Mouse (Mus musculus) liver, adult 2 months (tissue): ENCODE data around the gene 4930505A04Rik. TPM values are rescaled to one million over a fixed set of nuclear protein-coding genes. Genes with fewer than 3 reads are reported as not detected.
"Not testable (repeated sequence)": the region's sequence is repeated elsewhere in the genome, so short reads cannot be mapped to it uniquely, and the experiment has no call there.

Experiments
- DNase-seq: peaks from one replicate; pipeline ENCODE4 v3.0.0-alpha.2; 2011; ENCODE audit warnings: low read depth, low spot score; ENCODE audit errors: extremely low read depth
- H3K27ac ChIP-seq: fragments of 200-500 bp; replicated peaks from 2 replicates; pipeline ENCODE4 v1.5.1; 2012; ENCODE audit warnings: low read depth, mild to moderate bottlenecking, control low read depth, inconsistent platforms, low read length; ENCODE audit not compliant: insufficient read depth
- H3K27me3 ChIP-seq: fragments of 200-500 bp; 2 replicates; pipeline ENCODE4 v1.6.1; 2012; ENCODE audit warnings: mild to moderate bottlenecking, moderate library complexity, low read length, inconsistent platforms; ENCODE audit not compliant: control insufficient read depth, insufficient read depth
- H3K36me3 ChIP-seq: fragments of 200-500 bp; 2 replicates; pipeline ENCODE4 v1.6.1; 2012; ENCODE audit warnings: low read length, inconsistent platforms; ENCODE audit not compliant: control insufficient read depth, insufficient read depth
- H3K4me1 ChIP-seq: fragments of 200-500 bp; 2 replicates; pipeline ENCODE4 v1.6.1; 2011; ENCODE audit warnings: low read length; ENCODE audit not compliant: control insufficient read depth, insufficient read depth
- H3K4me3 ChIP-seq: fragments of 200-500 bp; 2 replicates; pipeline ENCODE4 v1.5.1; 2011; ENCODE audit warnings: low read depth, mild to moderate bottlenecking, control low read depth, low read length, moderate library complexity; ENCODE audit not compliant: insufficient read depth
- H3K79me2 ChIP-seq: fragments of 200-500 bp; 2 replicates; pipeline ENCODE4 v1.6.1; 2012; ENCODE audit warnings: inconsistent platforms, mild to moderate bottlenecking, low read length, moderate library complexity; ENCODE audit not compliant: control insufficient read depth, insufficient read depth
- H3K9ac ChIP-seq: fragments of 200-500 bp; 2 replicates; pipeline ENCODE4 v1.6.1; 2012; ENCODE audit warnings: low read depth, mild to moderate bottlenecking, control low read depth, inconsistent platforms, low read length
- CTCF ChIP-seq: fragments of 200-500 bp; IDR thresholded peaks from 2 replicates; pipeline ENCODE4 v1.5.1; 2011; ENCODE audit warnings: low read depth, low read length, control low read depth
- POLR2A ChIP-seq: fragments of 200-500 bp; IDR thresholded peaks from 2 replicates; pipeline ENCODE4 v1.6.1; 2011; ENCODE audit warnings: low read length, control low read depth; ENCODE audit not compliant: insufficient read depth; ENCODE audit errors: extremely low read depth
- WGBS: fragments of 180-500 bp; shearing (Covaris S2); methylation state at CpG from one replicate; pipeline ENCODE4 v1.1.7; 2018; 5-methylcytosine and 5-hydroxymethylcytosine counted together
- polyA plus RNA-seq: library from polyadenylated mRNA; depleted of rRNA; stranded (reverse); fragments of >200 nt; gene quantifications from 2 replicates; pipeline ENCODE4 v1.2.3, GENCODE M21; 2012
- total RNA-seq: library from RNA; depleted of rRNA; stranded (reverse); fragments of >200 nt; gene quantifications from 2 replicates; pipeline ENCODE4 v1.2.3, GENCODE M21; 2014

The 4930505A04Rik gene
- total and polyA plus RNA-seq, 2 experiments = not detected

GRCm38 (mm10) chr11:30447561-30447960, 24.1 kb downstream of the 4930505A04Rik start:
- no peaks in the 10 kb centered on the region for H3K36me3 ChIP-seq
- no peaks in the 10 kb centered on the region for H3K79me2 ChIP-seq
- 80% methylated on average over 1 of the region's 1 CpGs for whole genome bisulfite sequencing
- H3K27me3 ChIP-seq = no peaks in the 10 kb centered on the region
- no peak for DNase-seq
- H3K27ac ChIP-seq = no peak overlapping the region
- H3K4me3 ChIP-seq = no peak overlapping the region
- H3K4me1 ChIP-seq = peaks cover 2% of the 10 kb centered on the region; the same call in 1 of the 2 replicates
- no peak for TF ChIP-seq POLR2A
- no peak for TF ChIP-seq CTCF
- no peak overlapping the region for H3K9ac ChIP-seq

GRCm38 (mm10) chr11:30444192-30444905, 27.3 kb downstream of the 4930505A04Rik start:
- 85% methylated on average over 12 of the region's 12 CpGs for WGBS

GRCm38 (mm10) chr11:30443746-30444145, 27.9 kb downstream of the 4930505A04Rik start:
- no peaks in the 10 kb centered on the region for H3K36me3 ChIP-seq
- no peaks in the 10 kb centered on the region for H3K27me3 ChIP-seq
- H3K9ac ChIP-seq = no peak overlapping the region
- DNase-seq = no peak
- no peak overlapping the region for H3K4me3 ChIP-seq
- 84% methylated on average over 8 of the region's 8 CpGs for WGBS
- H3K27ac ChIP-seq = no peak overlapping the region
- TF ChIP-seq CTCF = no peak
- no peak for TF ChIP-seq POLR2A
- no peaks in the 10 kb centered on the region for H3K79me2 ChIP-seq
- peaks cover 2% of the 10 kb centered on the region; the same call in 1 of the 2 replicates for H3K4me1 ChIP-seq

More at GRCm38 (mm10) chr11:30444192-30444905, 27.3 kb downstream of the 4930505A04Rik start:
- not testable (repeated sequence) for H3K9ac ChIP-seq, H3K27me3 ChIP-seq, H3K79me2 ChIP-seq, H3K36me3 ChIP-seq, H3K4me3 ChIP-seq, DNase-seq, H3K27ac ChIP-seq, H3K4me1 ChIP-seq

- no peaks in the 10 kb centered on the region for H3K4me1 ChIP-seq
- 83% methylated on average over 2 of the region's 2 CpGs for WGBS
- DNase-seq = peak; percentile 46
- no peak overlapping the region for H3K27ac ChIP-seq
- no peaks in the 10 kb centered on the region for H3K36me3 ChIP-seq
- TF ChIP-seq POLR2A (no peak), CTCF (no peak)
- H3K9ac ChIP-seq = no peak overlapping the region
- no peaks in the 10 kb centered on the region for H3K27me3 ChIP-seq
- H3K4me3 ChIP-seq = no peak overlapping the region
- H3K79me2 ChIP-seq = no peaks in the 10 kb centered on the region
Measured at GRCm38 (mm10) chr11:30433256-30433950, 38.2 kb downstream of the 4930505A04Rik start.

GRCm38 (mm10) chr11:30405581-30405980, 66.0 kb downstream of the 4930505A04Rik start:
- Histone ChIP-seq H3K79me2 (no peaks in the 10 kb centered on the region), H3K4me3 (no peak overlapping the region), H3K27me3 (no peaks in the 10 kb centered on the region), H3K27ac (no peak overlapping the region), H3K9ac (no peak overlapping the region), H3K4me1 (no peaks in the 10 kb centered on the region), H3K36me3 (no peaks in the 10 kb centered on the region)
- 49% methylated on average over 2 of the region's 2 CpGs for WGBS
- no peak for DNase-seq
- TF ChIP-seq POLR2A (no peak), CTCF (no peak)
